Mouse (Mus musculus) thymus, postnatal 4 days (tissue): Measurements from ENCODE around the gene C1qtnf1.

ENCODE experiments used
- DNase-seq: peaks from one replicate; pipeline ENCODE4 v3.0.0; 2021

C1qtnf1 gene

GRCm38 (mm10) chr11:118411271-118411670, 16.7 kb upstream of the C1qtnf1 start:
- no peak for DNase-seq

GRCm38 (mm10) chr11:118412601-118413000, 15.4 kb upstream of the C1qtnf1 start:
- no peak for DNase-seq

GRCm38 (mm10) chr11:118413055-118413454, 14.9 kb upstream of the C1qtnf1 start:
- DNase-seq, result no peak

DNA sequence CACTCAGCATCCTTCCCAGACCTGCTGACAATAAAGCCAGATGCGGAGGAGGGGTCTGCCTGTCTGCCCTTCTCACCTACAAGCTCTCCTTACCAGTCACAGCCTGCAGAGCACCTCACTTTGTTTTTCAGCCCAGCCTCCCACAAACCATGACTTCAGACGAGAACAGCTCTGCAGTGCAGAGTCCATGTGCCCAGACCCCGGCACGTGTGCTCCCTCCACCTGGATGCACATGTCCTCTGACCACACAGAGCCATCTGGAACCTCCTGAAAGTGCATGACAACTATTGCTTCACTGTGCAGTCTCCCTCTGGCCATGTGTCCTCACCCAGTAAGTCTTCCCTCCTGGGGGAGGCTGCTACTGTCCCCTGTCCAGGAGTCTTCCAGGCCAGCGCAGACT, 13.7 kb upstream of the C1qtnf1 start:
- DNase-seq, result no peak

- no peak for DNase-seq
Measured at GRCm38 (mm10) chr11:118415630-118416029, 12.4 kb upstream of the C1qtnf1 start.

- no peak for DNase-seq
Measured at GRCm38 (mm10) chr11:118416046-118416445, 12.0 kb upstream of the C1qtnf1 start.

DNA sequence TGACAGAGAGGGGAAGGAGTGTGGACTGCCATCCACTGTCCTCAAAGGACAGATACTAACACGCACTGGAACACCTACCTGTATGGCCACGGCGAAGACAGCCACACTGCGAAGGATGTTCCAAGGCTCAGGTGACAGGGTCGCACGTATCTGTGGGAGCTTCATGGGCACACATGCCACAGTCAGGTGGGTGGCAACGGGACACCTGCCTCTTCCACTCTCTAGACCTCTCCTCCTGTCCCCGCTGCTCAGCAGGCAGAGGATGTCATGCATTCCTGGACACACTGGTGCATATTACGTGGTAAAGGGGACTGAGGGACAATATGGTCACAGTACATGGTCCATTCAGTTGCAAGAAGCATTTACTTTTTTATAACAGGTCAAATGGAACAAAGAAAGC, 10.5 kb upstream of the C1qtnf1 start:
- DNase-seq, result no peak

- no peak for DNase-seq
Measured at GRCm38 (mm10) chr11:118418442-118418833, 9.6 kb upstream of the C1qtnf1 start.

- DNase-seq, result peak; percentile 97
Measured at GRCm38 (mm10) chr11:118418834-118419504, 9.0 kb upstream of the C1qtnf1 start, which contains the start of gene Cant1. Gene Cant1, minus strand, starts transcription at chr11:118419086.

DNA sequence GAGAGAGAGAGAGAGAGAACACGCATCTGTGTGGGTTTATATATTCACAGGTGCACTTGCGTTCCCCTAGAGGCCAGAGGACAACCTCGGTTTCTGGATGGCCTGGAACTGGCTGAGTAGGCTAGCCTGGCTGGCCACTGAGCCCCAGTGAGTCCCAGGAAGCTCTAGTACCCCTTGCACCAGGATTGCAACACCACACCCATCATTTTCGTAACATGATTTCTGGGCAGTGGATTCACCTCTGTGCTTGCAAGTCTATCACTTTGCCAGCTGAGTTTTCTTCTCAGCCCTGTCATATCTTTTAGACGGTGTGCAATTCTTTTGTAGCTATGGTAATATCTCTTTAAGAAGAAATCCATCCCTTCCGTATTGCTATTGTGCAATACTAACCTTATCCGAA, 7.7 kb upstream of the C1qtnf1 start:
- DNase-seq, result no peak

DNA sequence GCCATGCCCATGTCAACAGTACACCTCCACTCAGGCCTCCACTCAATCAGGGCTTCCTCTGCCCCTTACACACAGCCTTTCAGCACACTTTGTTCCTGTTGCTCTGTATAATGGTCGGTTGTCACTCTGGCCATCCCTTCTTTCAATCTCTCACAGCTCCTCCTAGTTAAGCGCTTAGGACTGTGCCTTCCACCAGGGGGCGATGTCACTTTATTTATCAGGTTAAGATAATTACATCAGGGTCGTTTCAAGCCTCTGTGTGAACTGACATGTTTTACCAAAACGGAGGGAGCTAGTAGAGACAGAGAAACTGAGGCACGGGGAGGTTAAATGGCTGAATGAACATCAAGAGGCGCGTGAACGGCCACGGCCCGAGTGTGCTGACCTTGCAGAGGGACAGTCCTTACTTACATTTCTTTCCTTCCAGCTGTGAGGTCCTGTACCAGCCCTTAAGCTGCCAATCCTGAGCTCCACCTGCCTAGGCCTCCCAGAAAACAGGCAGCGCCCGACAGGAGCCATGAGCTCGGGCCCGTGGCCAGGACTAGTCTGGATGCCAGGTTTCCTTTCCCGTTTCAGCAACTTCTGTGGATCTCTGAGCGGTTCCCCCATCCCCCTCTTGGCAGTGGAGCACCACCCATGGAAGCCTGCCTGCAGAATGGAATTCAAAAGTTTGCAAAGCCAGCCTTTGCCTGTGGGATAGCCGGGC, 4.6 kb upstream of the C1qtnf1 start:
- DNase-seq, result peak; percentile 92

- DNase-seq, result no peak
Measured at GRCm38 (mm10) chr11:118424621-118425335, 3.2 kb upstream of the C1qtnf1 start.

DNA sequence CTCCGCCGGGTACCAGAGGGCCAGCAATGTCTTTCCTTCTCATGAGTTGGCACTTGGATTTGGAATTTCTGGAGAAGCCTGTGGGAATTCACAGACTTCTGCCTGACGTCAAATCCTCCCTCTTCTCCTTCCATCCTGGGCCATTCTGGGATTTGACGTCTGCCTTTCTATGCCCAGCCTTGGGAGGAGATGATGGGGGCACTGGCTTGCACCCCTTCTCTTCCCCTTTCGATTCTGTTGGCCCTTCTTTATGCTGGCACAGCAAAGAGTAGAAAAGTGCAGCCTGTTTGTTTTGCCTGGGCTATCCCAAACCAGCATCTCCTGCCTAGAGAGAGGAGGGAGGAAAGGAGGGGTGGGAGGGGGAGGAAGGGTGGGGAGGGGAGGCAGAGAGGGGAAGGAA, 1.2 kb upstream of the C1qtnf1 start:
- no peak for DNase-seq

GRCm38 (mm10) chr11:118427266-118427779, 680 bp upstream of the C1qtnf1 start:
- no peak for DNase-seq

- DNase-seq, result peak; percentile 53
Measured at GRCm38 (mm10) chr11:118428460-118428868, 461 bp downstream of the C1qtnf1 start.

DNA sequence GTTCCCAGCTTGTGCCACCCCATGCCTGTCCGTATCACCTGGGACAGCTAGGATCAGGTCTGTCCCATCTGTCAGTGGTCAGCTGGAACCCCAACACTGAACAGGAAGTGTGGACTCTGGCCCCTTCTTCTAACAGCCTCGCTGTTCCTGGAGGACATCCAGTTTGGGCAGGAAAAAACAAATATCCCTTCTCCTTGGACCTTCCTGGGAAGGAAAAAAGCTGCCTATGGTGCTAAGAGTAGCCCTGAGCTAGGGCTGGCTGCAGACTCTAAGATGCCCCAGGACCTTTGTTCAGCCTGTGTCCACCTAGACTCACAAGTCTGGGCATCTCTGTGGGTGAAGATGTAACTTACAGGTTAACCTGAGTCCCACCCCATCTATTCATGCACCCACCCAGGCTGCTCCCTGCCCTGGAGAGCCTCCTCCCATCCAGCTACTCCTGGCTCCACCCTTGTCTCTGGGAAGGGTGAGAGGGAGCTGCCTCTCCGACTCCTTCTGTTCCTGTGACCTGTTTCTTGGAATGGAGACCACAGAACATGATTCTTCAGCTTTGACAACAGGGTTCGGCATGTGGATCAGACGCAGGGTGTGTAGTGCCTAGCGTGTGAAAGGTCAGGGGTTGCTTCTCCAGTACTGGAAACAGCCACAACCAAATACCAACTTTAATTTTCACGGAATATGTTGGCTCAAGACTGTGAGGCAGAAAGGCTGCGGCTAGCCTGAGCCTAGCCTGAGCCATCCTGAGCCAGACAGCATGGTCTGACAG, 1.1 kb downstream of the C1qtnf1 start:
- no peak for DNase-seq

DNA sequence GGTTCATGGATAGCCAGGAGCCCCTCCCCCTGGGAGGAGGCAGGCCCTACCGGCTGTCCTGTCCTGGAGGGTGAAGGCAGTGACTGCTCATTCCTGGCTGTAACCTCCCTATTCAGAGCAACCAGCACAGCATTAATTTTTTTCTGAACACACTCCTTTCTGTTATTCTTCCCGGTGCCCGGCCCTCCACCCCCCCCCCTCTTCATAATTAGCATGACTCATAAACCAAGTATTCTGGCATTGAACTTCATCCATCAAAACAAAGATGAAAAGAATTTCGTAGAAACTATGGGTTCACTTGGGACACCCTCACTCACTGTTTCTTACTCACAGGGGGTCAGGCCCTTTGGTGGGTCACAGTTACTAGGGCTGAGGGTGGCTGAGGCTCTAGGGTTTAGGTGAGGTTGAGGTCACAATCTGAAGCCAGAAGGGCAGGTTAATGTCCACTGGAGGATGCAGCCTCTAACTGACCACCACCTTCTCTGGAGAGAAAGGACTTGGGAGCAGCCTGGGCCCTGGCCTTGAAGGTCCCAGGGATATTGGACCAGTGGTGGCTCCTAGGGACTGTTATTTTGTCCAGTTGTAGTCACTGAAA, 2.4 kb downstream of the C1qtnf1 start:
- DNase-seq, result no peak

GRCm38 (mm10) chr11:118431100-118431948, 3.3 kb downstream of the C1qtnf1 start:
- no peak for DNase-seq

GRCm38 (mm10) chr11:118433398-118433868, 5.4 kb downstream of the C1qtnf1 start:
- no peak for DNase-seq

- no peak for DNase-seq
Measured at GRCm38 (mm10) chr11:118434093-118434492, 6.1 kb downstream of the C1qtnf1 start.

GRCm38 (mm10) chr11:118436471-118436935, 8.5 kb downstream of the C1qtnf1 start:
- no peak for DNase-seq
